In the genomic region with DNA sequence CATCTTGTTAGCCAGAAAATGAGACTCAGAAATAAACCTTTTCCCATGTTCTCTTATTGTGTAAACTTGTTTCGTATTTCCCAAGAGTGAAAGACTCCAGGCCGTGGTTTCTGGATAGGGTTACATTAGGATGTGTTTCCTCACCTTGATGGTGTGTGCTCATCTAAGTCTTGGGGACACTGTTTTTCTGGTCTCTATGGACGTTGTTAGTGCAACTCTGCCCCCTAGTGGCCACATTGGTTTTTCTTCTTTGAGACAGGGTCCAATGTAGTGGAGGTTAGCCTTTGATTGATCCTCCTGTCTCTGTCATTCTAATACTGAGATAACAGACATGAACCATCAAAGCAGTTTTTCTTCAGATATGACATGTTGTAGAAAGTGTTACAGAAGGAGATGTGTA, we compare ENCODE assay signal across 8 mouse cellular contexts. TPM values are rescaled to one million over a fixed set of nuclear protein-coding genes. Genes with fewer than 3 reads are reported as not detected.
DNase-seq lines count a peak whose midpoint lies in the region; ATAC-seq and TF ChIP-seq lines count a peak whose summit lies in the region.

No protein-coding gene starts in this region.

- ATAC-seq in forebrain, embryonic 14.5 days, result peak; percentile 65
- no peak for ATAC-seq in limb, embryonic 14.5 days (ENCODE audit: low FRiP score, low read depth)
- ATAC-seq in erythroid progenitor cell, adult 5-6 weeks (replicated peaks; ENCODE audit: low FRiP score, poor library complexity, severe bottlenecking), result no peak; the same call in 1 of the 2 replicates

- H3K27me3 ChIP-seq in forebrain, embryonic 14.5 days (replicated peaks; ENCODE audit: control insufficient read depth, insufficient read depth, low read length), result no peaks in the 10 kb centered on the region
- H3K27me3 ChIP-seq in limb, embryonic 14.5 days (ENCODE audit: control insufficient read depth, insufficient read depth, low read length), result no peaks in the 10 kb centered on the region

- H3K9me3 ChIP-seq in forebrain, embryonic 14.5 days (replicated peaks; ENCODE audit: control insufficient read depth, low read length), result no peaks in the 10 kb centered on the region
- H3K9me3 ChIP-seq in limb, embryonic 14.5 days (ENCODE audit: control insufficient read depth, low read length), result no peaks in the 10 kb centered on the region

- 46% methylated on average over 3 of the region's 3 CpGs for WGBS in forebrain, embryonic 14.5 days
- 41% methylated on average over 3 of the region's 3 CpGs for WGBS in limb, embryonic 14.5 days

- no peak overlapping the region for H3K4me2 ChIP-seq in forebrain, embryonic 14.5 days (ENCODE audit: low read length)
- H3K4me2 ChIP-seq in limb, embryonic 14.5 days (replicated peaks; ENCODE audit: low read depth, low read length, severe bottlenecking), result no peak overlapping the region

- H3K4me1 ChIP-seq in forebrain, embryonic 14.5 days (ENCODE audit: control insufficient read depth, insufficient read depth, low read length), result no peaks in the 10 kb centered on the region
- H3K4me1 ChIP-seq in limb, embryonic 14.5 days (ENCODE audit: control insufficient read depth, insufficient read depth, low read length), result peaks cover 15% of the 10 kb centered on the region

- H3K27ac ChIP-seq in forebrain, embryonic 14.5 days (ENCODE audit: low read depth, low read length), result no peak overlapping the region
- no peak overlapping the region for H3K27ac ChIP-seq in limb, embryonic 14.5 days (replicated peaks; ENCODE audit: low read depth, low read length)

- no peak overlapping the region for H3K9ac ChIP-seq in forebrain, embryonic 14.5 days (ENCODE audit: low read length)
- no peak overlapping the region for H3K9ac ChIP-seq in limb, embryonic 14.5 days (ENCODE audit: low read depth, low read length, severe bottlenecking)

- peak; percentile 38 to 47 for DNase-seq in urinary bladder, adult 18-20 months (ENCODE audit: low spot score in 2 of 2)
- DNase-seq in urinary bladder, postnatal 10 days (ENCODE audit: low spot score), result no peak
- peak; percentile 71 to 74 for DNase-seq in adrenal gland, postnatal 36 days
- peak; percentile 79 for DNase-seq in forebrain, embryonic 14.5 days (ENCODE audit: low spot score)
- peak; percentile 30 to 71 for DNase-seq in kidney, adult 8-10 months
- DNase-seq in limb, embryonic 14.5 days (ENCODE audit: low spot score), result peak; percentile 78
- peak; percentile 35 for DNase-seq in retina, postnatal 7 days (ENCODE audit: low read depth, low spot score)

- no peak overlapping the region for H3K4me3 ChIP-seq in forebrain, embryonic 14.5 days (ENCODE audit: low read depth, low read length)
- no peak overlapping the region for H3K4me3 ChIP-seq in limb, embryonic 14.5 days (replicated peaks; ENCODE audit: low read length)

- no peaks in the 10 kb centered on the region for H3K36me3 ChIP-seq in forebrain, embryonic 14.5 days (ENCODE audit: control insufficient read depth, insufficient read depth, low read length)
- no peaks in the 10 kb centered on the region for H3K36me3 ChIP-seq in limb, embryonic 14.5 days (ENCODE audit: control insufficient read depth, insufficient read depth, low read length)

- no peak for TF ChIP-seq POLR2A in limb, embryonic 14.5 days (IDR thresholded peaks at IDR 0.05; ENCODE audit: borderline replicate concordance, extremely low read depth, insufficient read depth, insufficient read length)

RNA-seq across cellular contexts. Expression of a gene that starts 38.0 kb away (rescaled TPM):
- 10 to 100 TPM; 25.9 to 46.9 TPM for total RNA-seq in adrenal gland, postnatal 36 days (2021)
- 3.4 and 3.5 TPM in 2 replicates for polyA plus RNA-seq in forebrain, embryonic 14.5 days (2014; fragmentation: Nextera tagmentation; extraction: Ambion mirVana)
- polyA plus RNA-seq in limb, embryonic 14.5 days (2012; rRNA removed), result 366 and 528 TPM in 2 replicates
- polyA plus RNA-seq in limb, embryonic 14.5 days (2014; fragmentation: Nextera tagmentation; extraction: Ambion mirVana), result 91.7 and 98.9 TPM in 2 replicates
- total RNA-seq in erythroid progenitor cell, adult 5-6 weeks (2015; ENCODE audit: low replicate concordance), result 3.2 TPM in 1 of 2 replicates, not detected in the other
- 0.77 and 2.0 TPM in 2 replicates for total RNA-seq in erythroid progenitor cell, adult 5-6 weeks (2017; ENCODE audit: low replicate concordance)

Comparison
In these comparisons a context has a peak if more than half of its experiments do, and no peak if none do; other contexts are left out.
1. RNA of a gene that starts 38.0 kb away (total RNA-seq): 25.9 to 46.9 TPM in adrenal gland, postnatal 36 days; 0.77 to 3.2 TPM in erythroid progenitor cell, adult 5-6 weeks; every median in the first group is over 4 times any median in the second.